7 mouse cellular contexts compared by ENCODE assay signal in genomic region chr12:74009448-74009911, GRCm38 (mm10). TPM values are rescaled to one million over a fixed set of nuclear protein-coding genes. Genes with fewer than 3 reads are reported as not detected.
DNase-seq lines count a peak whose midpoint lies in the region; ATAC-seq and TF ChIP-seq lines count a peak whose summit lies in the region.

No protein-coding gene starts in this region.

- H3K9me3 ChIP-seq in lung, embryonic 14.5 days (ENCODE audit: low read depth, low read length) = no peaks in the 10 kb centered on the region

- no peak overlapping the region for H3K4me3 ChIP-seq in lung, embryonic 14.5 days (ENCODE audit: low read depth, low read length)
- no peak overlapping the region for H3K4me3 ChIP-seq in olfactory bulb, adult 2 months (ENCODE audit: insufficient read depth, low read depth, low read length)

- H3K4me1 ChIP-seq in lung, embryonic 14.5 days (ENCODE audit: insufficient read depth) = no peaks in the 10 kb centered on the region
- H3K4me1 ChIP-seq in olfactory bulb, adult 2 months (ENCODE audit: control insufficient read depth, insufficient read depth, low read length) = no peaks in the 10 kb centered on the region

- H3K27ac ChIP-seq in lung, embryonic 14.5 days (ENCODE audit: low read depth) = no peak overlapping the region
- no peak overlapping the region for H3K27ac ChIP-seq in olfactory bulb, adult 2 months (ENCODE audit: insufficient read depth, low read depth, low read length)

- peak; percentile 23 for DNase-seq in ovary, postnatal 36 days (ENCODE audit: low spot score)
- DNase-seq in ovary, postnatal 10 days (ENCODE audit: low spot score) = no peak
- peak; percentile 65 for DNase-seq in adipocyte (ENCODE audit: low spot score)
- peak; percentile 44 for DNase-seq in embryo, embryonic 9.5 days (ENCODE audit: extremely low spot score)
- peak; percentile 76 for DNase-seq in lung, embryonic 14.5 days

- WGBS in lung, embryonic 14.5 days = 21% methylated on average over 8 of the region's 8 CpGs
- WGBS in olfactory bulb, adult 2 months = 17% methylated on average over 8 of the region's 8 CpGs

- peak; percentile 54 for ATAC-seq in inflammation-experienced regulatory T-cells, adult 6 months
- 0 out of 2 replicates have a peak, but pooled peaks have one; percentile 29 for ATAC-seq in lung, embryonic 14.5 days (ENCODE audit: insufficient read depth)

- H3K9ac ChIP-seq in lung, embryonic 14.5 days = no peak overlapping the region

- peak; percentile 84 for TF ChIP-seq CTCF in lung, embryonic 14.5 days (IDR thresholded peaks at IDR 0.05; ENCODE audit: low read depth)
- TF ChIP-seq CTCF in olfactory bulb, adult 2 months (IDR thresholded peaks at IDR 0.05; ENCODE audit: insufficient read depth, low read depth, low read length) = peak; percentile 66

- H3K27me3 ChIP-seq in lung, embryonic 14.5 days (ENCODE audit: insufficient read depth, low read length) = no peaks in the 10 kb centered on the region

- TF ChIP-seq POLR2A in olfactory bulb, adult 2 months (IDR thresholded peaks at IDR 0.05; ENCODE audit: insufficient read depth, low read depth, low read length) = no peak

- H3K4me2 ChIP-seq in lung, embryonic 14.5 days = no peak overlapping the region

- no peaks in the 10 kb centered on the region for H3K36me3 ChIP-seq in lung, embryonic 14.5 days (ENCODE audit: insufficient read depth)

RNA-seq across cellular contexts. Expression of gene Syt16, which starts 12.0 kb away (rescaled TPM):
- polyA plus RNA-seq in inflammation-experienced regulatory T-cells, adult 6 months (2017; shearing (Covaris generic)) = not detected
- polyA plus RNA-seq in lung, embryonic 14.5 days (2014; fragmentation: Nextera tagmentation; extraction: Ambion mirVana) = 0.42 and 1.6 TPM in 2 replicates
- not detected in 2 replicates for polyA plus RNA-seq in olfactory bulb, adult 2 months (2012; ENCODE audit: insufficient read depth, insufficient read length, low replicate concordance, missing spikeins)

RNA-seq across cellular contexts. Expression of gene Snapc1, which starts 45.2 kb away (rescaled TPM):
- 10 to 100 TPM; 16.6 to 25.3 (median 22.1) TPM for polyA plus RNA-seq in inflammation-experienced regulatory T-cells, adult 6 months (2017; shearing (Covaris generic))
- polyA plus RNA-seq in lung, embryonic 14.5 days (2014; fragmentation: Nextera tagmentation; extraction: Ambion mirVana) = 18.6 and 23.2 TPM in 2 replicates
- 167 TPM in 1 of 2 replicates, not detected in the other for polyA plus RNA-seq in olfactory bulb, adult 2 months (2012; ENCODE audit: insufficient read depth, insufficient read length, low replicate concordance, missing spikeins)
